Mouse (Mus musculus) adrenal gland, postnatal 36 days (tissue): Measurements from ENCODE around the gene Kmt2d. TPM values are rescaled to one million over a fixed set of nuclear protein-coding genes. Genes with fewer than 3 reads are reported as not detected.
A peak's percentile ranks its signal among the peaks of the same experiment; 100 is the strongest.

Source experiments
- DNase-seq, 2 experiments: peaks; one replicate each; pipeline ENCODE4 v3.0.0; 2021; ENCODE audit warnings: mixed read lengths in 1 of 2
- total RNA-seq, 2 experiments: library from RNA; stranded (reverse); gene quantifications; 2 replicates each; pipeline ENCODE4 v1.2.3; 2021

Gene Kmt2d
- total RNA-seq, 2 experiments from 2014 or later = 52.1 to 79.5 TPM

DNA sequence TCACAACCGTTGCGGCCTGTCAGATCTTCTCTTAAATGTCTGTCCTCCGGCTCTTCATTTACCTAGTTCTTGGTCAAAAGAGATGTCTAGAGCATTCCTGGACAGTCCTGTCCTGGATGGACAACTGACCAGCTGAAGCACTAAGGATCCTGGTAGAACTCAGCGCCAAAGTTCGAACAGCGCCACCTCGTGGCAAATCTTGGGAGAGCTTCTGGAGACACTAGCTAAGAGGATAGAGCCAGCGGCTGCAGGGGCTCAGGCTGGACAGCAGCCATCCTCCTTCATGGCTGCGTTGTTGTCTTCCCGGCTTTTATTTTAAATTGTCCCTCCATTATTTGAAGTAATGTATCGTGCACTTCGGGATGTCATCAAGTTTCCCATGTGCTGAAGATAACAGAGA lies 71.6 kb downstream of the Kmt2d start:
- DNase-seq = peak; percentile 87 to 89

DNA sequence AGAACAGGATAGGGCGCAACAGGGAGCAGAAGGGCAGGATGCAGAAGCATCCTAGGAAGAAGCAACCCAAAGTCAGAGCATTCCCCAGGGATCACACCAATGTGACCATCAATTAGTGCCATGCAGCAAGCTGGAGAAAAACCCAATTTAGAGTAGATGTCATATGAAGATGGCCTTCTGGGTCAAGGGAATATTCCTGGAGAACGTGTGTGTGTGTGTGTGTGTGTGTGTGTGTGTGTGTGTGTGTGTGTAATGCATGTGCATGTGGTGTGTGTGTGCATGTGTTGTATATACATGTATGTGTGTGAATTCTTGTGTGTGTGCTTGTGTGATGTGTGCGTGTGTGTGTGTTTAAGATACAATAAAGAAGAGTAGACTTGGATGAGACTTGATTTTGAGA lies 72.1 kb downstream of the Kmt2d start:
- no peak for DNase-seq

DNA sequence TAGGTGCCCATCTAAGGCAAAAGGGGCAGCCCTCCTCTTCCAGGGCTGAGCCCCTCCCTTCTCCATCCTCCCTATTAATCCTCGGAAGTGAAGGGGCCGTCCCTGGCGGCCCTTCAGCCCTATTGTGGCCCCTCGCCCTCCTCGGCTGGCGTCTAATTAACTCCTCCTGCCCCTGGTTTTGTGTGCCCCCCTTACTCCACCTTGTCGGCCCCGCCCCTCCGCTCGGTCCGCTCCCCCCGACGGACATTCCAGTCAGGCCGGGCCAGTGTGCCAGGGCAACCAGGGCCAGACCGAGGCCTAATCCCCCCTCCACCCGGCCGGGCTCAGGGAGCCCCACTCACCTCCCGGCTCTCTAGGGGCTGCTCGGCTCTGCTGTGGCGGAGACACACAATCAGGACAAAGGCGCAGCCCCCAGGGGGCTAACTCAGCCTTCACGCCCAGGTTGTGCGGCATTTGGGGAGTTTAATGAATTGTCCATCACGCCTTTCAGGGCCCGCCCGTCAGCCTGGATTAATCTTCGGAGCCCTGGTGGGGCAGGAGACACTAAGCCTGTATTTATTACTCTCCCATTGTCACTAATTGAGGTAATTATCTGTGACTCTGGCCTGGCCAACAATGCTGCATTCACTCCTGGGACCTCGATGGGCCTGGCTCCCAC lies 73.0 kb downstream of the Kmt2d start:
- no peak for DNase-seq

DNA sequence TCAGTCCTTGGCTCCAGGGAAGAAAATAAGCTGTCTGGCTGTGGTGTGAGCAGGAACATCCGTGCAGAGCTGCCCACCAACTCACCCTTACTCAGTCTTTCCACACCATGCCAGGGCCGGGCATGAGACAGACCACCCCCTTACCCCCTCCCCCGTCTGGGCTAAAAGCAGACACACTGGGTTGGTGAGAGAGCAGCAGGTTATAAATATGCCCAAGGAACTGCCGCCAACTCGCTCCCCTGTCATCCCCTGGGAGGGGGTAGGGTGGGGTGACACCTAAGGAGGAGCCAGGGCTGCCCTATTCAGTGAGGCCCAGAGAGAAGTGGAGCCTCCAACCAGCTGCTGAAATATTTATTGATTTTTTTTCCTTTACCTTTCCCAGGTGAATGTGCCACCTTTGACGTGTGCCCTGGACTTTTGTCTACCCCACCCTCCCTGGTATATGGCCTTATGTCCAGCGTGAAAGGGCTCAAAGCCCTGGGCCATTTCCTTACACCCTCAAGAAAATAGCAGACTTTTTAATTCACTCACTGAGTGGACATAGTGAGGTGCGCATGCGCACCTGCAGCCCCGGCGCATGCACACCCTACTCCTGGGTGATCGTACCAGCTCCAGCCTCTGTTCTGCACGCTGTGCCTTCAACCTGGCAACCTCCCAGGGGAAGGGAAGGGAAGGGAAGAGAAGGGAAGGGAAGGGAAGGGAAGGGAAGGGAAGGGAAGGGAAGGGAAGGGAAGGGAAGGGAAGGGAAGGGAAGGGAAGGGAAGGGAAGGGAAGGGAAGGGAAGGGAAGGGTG lies 74.0 kb downstream of the Kmt2d start:
- no peak for DNase-seq

DNA sequence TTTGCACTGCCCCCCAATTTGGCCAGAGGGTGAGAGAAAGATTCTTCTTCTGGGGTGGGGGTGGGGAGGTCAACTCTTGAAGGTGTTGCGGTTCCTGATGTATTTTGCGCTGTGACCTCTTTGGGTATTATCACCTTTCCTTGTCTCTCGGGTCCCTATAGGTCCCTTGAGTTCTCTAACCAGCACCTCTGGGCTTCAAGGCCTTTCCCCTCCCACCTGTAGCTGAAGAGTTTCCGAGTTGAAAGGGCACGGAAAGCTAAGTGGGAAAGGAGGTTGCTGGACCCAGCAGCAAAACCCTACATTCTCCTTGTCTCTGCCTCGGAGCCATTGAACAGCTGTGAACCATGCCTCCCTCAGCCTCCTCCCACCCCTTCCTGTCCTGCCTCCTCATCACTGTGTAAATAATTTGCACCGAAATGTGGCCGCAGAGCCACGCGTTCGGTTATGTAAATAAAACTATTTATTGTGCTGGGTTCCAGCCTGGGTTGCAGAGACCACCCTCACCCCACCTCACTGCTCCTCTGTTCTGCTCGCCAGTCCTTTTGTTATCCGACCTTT lies 77.8 kb downstream of the Kmt2d start:
- no peak for DNase-seq

DNA sequence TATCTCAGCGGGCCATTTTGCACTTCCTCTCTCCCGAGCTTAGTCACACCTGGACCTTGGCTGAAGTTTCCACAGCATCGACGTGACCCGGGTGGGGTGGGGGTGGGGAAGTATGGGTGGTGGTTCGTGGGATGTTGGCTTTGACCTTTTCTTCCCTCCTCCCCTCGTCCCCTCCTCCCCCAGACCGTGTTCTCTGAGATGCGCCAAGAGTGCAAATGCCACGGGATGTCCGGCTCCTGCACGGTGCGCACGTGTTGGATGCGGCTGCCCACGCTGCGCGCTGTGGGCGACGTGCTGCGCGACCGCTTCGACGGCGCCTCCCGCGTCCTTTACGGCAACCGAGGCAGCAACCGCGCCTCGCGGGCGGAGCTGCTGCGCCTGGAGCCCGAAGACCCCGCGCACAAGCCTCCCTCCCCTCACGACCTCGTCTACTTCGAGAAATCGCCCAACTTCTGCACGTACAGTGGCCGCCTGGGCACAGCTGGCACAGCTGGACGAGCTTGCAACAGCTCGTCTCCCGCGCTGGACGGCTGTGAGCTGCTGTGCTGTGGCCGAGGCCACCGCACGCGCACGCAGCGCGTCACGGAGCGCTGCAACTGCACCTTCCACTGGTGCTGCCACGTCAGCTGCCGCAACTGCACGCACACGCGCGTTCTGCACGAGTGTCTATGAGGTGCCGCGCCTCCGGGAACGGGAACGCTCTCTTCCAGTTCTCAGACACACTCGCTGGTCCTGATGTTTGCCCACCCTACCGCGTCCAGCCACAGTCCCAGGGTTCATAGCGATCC lies 78.6 kb downstream of the Kmt2d start:
- no peak for DNase-seq

DNA sequence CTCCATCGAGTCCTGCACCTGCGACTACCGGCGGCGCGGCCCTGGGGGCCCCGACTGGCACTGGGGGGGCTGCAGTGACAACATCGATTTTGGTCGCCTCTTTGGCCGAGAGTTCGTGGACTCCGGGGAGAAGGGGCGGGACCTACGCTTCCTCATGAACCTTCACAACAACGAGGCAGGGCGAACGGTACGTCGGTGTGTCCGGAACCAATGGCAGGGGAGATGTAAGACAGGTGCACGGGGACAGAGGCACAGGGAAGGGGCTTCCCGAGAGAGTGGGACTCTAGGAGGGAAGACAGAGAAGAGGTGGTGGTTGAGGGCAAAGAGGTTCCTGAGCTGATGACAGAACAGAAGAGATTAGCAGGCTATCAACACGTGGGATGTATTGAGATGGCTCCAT lies 79.2 kb downstream of the Kmt2d start:
- no peak for DNase-seq

DNA sequence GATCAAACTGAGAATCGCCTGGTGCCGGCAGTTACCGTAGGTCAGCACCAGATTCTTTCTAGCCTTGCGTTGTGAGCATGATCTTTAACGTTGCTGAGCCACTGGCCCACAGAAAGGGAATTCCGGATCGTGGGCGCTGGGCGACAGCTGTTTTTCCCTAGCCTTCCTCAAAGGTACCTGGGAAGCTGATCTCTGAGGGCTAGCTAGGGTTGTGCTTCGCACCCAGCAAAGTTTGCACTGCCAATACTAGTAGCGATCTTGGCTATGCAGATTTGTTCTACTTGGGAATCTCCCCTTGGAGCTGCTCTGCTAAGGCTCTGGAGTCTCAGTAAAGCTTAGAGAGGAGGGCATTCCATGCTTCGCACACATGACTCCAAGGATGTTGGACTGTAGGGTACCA lies 79.8 kb downstream of the Kmt2d start:
- DNase-seq = no peak

DNA sequence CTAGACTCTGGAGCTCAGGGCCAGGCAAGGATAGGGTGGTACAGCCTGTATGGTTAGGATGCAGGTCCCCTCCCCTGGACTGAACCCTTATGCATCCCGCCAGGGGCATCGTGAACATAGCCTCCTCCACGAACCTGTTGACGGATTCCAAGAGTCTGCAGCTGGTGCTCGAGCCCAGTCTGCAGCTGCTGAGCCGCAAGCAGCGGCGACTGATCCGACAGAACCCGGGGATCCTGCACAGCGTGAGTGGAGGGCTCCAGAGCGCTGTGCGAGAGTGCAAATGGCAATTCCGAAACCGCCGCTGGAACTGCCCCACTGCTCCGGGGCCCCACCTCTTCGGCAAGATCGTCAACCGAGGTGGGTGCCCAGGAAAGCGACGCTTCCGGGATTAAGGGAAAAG lies 80.2 kb downstream of the Kmt2d start:
- no peak for DNase-seq

DNA sequence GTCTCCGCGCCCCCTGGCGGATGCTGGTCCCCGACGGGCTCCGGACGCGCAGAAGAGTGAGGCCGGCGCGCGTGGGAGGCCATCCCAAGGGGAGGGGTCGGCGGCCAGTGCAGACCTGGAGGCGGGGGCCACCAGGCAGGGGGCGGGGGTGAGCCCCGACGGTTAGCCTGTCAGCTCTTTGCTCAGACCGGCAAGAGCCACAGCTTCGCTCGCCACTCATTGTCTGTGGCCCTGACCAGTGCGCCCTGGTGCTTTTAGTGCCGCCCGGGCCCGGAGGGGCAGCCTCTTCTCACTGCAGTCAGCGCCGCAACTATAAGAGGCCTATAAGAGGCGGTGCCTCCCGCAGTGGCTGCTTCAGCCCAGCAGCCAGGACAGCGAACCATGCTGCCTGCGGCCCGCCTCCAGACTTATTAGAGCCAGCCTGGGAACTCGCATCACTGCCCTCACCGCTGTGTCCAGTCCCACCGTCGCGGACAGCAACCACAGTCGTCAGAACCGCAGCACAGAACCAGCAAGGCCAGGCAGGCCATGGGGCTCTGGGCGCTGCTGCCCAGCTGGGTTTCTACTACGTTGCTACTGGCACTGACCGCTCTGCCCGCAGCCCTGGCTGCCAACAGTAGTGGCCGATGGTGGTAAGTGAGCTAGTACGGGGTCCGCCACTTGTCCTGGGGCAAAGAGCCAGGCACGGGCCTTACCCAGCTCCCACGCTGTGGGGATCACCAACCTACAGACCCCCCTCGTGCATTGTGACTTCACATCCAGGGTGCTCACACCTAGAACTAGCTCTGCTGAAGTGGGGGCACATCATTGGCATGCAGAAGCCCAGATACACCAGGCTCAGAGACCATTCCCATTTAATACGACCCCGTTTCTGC lies 81.1 kb downstream of the Kmt2d start, which contains the start of gene Wnt1:
Wnt1 (plus strand) TSS at position 197 of the 875 bp plus-strand sequence.
- peak; percentile 64 to 80 for DNase-seq

DNA sequence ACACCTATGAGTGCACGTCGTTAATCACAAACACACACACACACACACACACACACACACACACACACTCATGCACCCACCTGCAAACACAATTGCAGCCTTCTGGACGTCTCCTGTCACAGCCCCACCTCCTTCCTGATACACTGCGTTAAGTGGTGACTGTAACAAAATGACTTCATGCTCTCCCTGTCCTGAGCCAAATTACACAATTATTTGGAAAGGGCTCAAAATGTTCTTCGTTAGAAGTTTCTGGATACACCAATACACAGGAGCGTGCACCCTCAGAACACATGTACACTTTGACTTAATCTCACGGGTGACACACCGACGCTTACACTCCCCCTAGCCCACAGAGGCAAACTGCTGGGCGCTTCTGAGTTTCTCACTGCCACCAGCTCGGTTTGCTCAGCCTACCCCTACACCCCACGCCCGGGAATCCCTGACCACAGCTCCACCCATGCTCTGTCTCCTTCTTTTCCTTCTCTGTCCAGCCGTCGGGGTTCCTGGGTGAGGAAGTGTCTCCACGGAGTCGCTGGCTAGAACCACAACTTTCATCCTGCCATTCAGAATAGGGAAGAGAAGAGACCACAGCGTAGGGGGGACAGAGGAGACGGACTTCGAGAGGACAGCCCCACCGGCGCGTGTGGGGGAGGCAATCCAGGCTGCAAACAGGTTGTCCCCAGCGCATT lies 81.9 kb downstream of the Kmt2d start:
- no peak for DNase-seq

DNA sequence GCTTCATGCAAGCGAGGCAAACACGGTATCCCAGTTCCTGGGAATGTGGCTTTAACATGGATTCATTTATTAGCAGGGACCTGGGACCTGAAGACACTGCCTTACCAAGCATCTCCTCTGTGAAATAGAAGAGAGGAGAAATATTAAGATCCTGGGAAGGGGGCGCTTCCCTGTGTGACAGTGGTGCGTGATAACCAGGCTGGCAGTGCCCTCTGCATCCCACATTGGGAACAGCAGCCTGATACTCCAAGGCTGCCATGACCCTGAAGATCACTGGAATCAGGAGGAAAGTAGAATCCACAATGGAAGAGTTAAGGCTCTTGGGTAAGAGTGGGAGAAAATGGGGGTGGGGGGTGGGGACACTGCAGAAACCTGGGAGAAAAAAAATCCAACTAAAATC lies 83.1 kb downstream of the Kmt2d start:
- peak in 1 of 2 experiments; percentile 47 for DNase-seq

DNA sequence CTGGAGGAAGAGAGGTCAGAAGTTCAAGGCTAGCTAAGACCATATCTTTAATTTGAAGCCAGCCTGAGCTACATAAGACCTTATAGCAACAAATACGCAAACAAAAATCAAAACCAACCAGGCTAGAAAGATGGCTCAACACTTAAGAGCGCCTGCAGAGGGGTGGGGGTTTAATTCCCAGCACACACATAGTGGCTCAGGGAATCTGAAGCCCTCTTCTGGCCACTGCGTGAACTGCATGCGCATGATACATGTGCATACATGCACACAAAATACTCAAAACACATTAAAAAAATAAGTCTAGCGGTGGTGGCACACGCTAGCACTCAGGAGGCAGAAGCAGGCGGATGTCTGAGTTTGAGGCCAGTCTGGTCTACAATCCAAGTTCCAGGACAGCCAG lies 85.3 kb downstream of the Kmt2d start:
- DNase-seq = no peak

Other genes with a start within 250 kb of the Kmt2d start
- gene Cacnb3, start 240.4 kb downstream of the Kmt2d start, total RNA-seq = 10 to 100 TPM; 10.2 to 13.3 TPM
- 10 to 100 TPM; 75.5 to 84.3 TPM for gene Ddx23, start 208.3 kb downstream of the Kmt2d start, total RNA-seq
- gene Rnd1, start 193.7 kb downstream of the Kmt2d start, total RNA-seq = 1 to 10 TPM; 2.1 to 2.4 TPM
- gene Ccdc65, start 163.0 kb downstream of the Kmt2d start, total RNA-seq = under 1 TPM; 0.23 to 0.26 TPM
- gene Fkbp11, start 143.0 kb downstream of the Kmt2d start, total RNA-seq = 1 to 10 TPM; 7.5 to 9.1 TPM
- gene Arf3, start 108.0 kb downstream of the Kmt2d start, total RNA-seq = 100 to 1,000 TPM; 132 to 140 TPM
- 1 to 10 TPM; 1.1 to 1.3 TPM for gene Wnt10b, start 93.1 kb downstream of the Kmt2d start, total RNA-seq
- not detected for gene Wnt1, start 81.3 kb downstream of the Kmt2d start, total RNA-seq
- under 1 TPM; 0.10 to 0.30 TPM for gene Ddn, start 61.7 kb downstream of the Kmt2d start, total RNA-seq
- gene Prkag1, start 39.7 kb downstream of the Kmt2d start, total RNA-seq = 10 to 100 TPM; 68.3 to 87.0 TPM
- 1 to 10 TPM; 2.2 to 2.9 TPM for gene Rhebl1, start 23.3 kb upstream of the Kmt2d start, total RNA-seq
- gene Dhh, start 27.3 kb upstream of the Kmt2d start, total RNA-seq = 1 to 10 TPM; 2.2 to 3.0 TPM
- 10 to 100 TPM; 14.0 to 15.5 TPM for gene Lmbr1l, start 47.0 kb upstream of the Kmt2d start, total RNA-seq
- 100 to 1,000 TPM; 252 to 276 TPM for gene Tuba1b, start 63.4 kb upstream of the Kmt2d start, total RNA-seq
- not detected for gene Gm49450, start 82.3 kb upstream of the Kmt2d start, total RNA-seq
- 100 to 1,000 TPM in 1 of 2 experiments, 10 to 100 TPM in 1; 87.9 to 123 TPM for gene Tuba1a, start 82.5 kb upstream of the Kmt2d start, total RNA-seq
- 100 to 1,000 TPM; 272 to 276 TPM for gene Tuba1c, start 158.7 kb upstream of the Kmt2d start, total RNA-seq
- gene Prph, start 184.0 kb upstream of the Kmt2d start, total RNA-seq = 1 to 10 TPM; 1.3 to 3.4 TPM
- 1 to 10 TPM; 1.1 to 1.6 TPM for gene Troap, start 203.4 kb upstream of the Kmt2d start, total RNA-seq
- gene C1ql4, start 216.6 kb upstream of the Kmt2d start, total RNA-seq = not detected
- 1 to 10 TPM; 1.6 to 3.4 TPM for gene Dnajc22, start 222.0 kb upstream of the Kmt2d start, total RNA-seq